Mouse (Mus musculus): ENCODE measurements around the gene Zfp536. TPM values are rescaled to one million over a fixed set of nuclear protein-coding genes. Genes with fewer than 3 reads are reported as not detected.

Zfp536 gene
- polyA plus RNA-seq (2012; fragmentation: generic; extraction: Trizol): not detected

DNA sequence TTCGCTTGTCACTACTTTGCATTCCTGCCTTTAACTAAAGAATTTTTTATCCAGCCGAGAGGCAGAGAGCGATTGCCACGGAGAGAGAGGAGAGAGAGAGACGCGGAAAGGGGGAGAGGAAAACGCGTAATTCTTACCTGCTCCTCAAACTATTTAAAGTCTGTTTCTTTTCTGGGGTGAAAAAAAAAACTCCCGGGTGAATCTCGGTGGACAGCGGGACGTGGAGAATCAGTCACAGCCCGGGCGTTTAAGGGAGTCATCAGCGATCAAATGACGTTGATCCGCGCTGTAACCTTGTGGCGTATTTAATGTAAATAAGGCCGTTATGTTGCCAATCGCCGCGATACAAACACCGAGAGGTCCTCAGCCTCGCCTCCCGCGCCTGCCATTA lies at the start of gene Zfp536:
TSS of gene Zfp536 (minus strand) at position 330 of the 391 bp plus-strand sequence.

Other genes starting within 250 kb of the Zfp536 start
- gene Uri1, start 249.9 kb upstream of the Zfp536 start, polyA plus RNA-seq (2012; fragmentation: generic; extraction: Trizol): 1 to 10 TPM; 1.6 to 9.9 TPM

Measured in C3H10T1/2 (cell line).